Mouse (Mus musculus) embryonic fibroblast, embryonic 13.5 days (primary cell): Measurements from ENCODE around the gene Anxa2.

Source experiments
- CTCF ChIP-seq: IDR thresholded peaks from 2 replicates; pipeline ENCODE4 v1.5.1; 2011; ENCODE audit warnings: mild to moderate bottlenecking, control low read depth, low read length, moderate library complexity, borderline replicate concordance; ENCODE audit not compliant: insufficient read depth
- POLR2A ChIP-seq: IDR thresholded peaks from 2 replicates; pipeline ENCODE4 v1.6.1; 2011; ENCODE audit warnings: low read depth, mild to moderate bottlenecking, control low read depth, low read length, moderate library complexity

DNA sequence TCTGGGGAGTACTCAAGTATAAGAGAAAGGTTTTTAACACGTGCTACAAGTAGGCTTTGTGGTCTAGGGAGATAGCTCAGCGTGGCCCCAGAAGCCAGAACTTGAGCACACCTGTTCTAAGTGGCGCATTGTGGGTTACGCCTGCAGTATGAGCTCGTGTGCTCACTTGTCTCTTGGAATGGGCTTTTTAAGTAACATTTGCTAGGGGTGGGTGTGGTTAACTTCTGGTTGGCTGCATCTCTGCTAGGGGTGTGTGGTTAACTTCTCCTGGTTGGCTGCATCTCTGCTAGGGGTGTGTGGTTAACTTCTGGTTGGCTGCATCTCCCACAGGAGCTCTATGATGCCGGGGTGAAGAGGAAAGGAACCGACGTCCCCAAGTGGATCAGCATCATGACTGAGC, 32.7 kb downstream of the Anxa2 start:
- TF ChIP-seq POLR2A: no peak
- no peak for TF ChIP-seq CTCF
